Mouse (Mus musculus) midbrain, embryonic 15.5 days (tissue): ENCODE results near the gene Tbx2. TPM values are rescaled to one million over a fixed set of nuclear protein-coding genes. Genes with fewer than 3 reads are reported as not detected.

ENCODE experiments used
- ATAC-seq: fragments of 200-750 bp; cut with Nextera tagmentation; replicated peaks from 2 replicates; pipeline ENCODE4 v1.8.0; 2017; ENCODE audit warnings: moderate TSS enrichment
- H3K27ac ChIP-seq: fragments of 300-500 bp; sonication (generic); 2 replicates; pipeline ENCODE4 v1.5.1; 2015; ENCODE audit warnings: mild to moderate bottlenecking, inconsistent platforms
- H3K27me3 ChIP-seq: fragments of 300-500 bp; sonication (generic); replicated peaks from 2 replicates; pipeline ENCODE4 v1.6.1; 2015; ENCODE audit warnings: inconsistent platforms
- H3K36me3 ChIP-seq: fragments of 300-500 bp; sonication (generic); replicated peaks from 2 replicates; pipeline ENCODE4 v1.6.1; 2015; ENCODE audit warnings: inconsistent platforms
- H3K4me1 ChIP-seq: fragments of 300-500 bp; sonication (generic); 2 replicates; pipeline ENCODE4 v1.6.1; 2015; ENCODE audit warnings: inconsistent platforms
- H3K4me2 ChIP-seq: fragments of 300-500 bp; sonication (generic); 2 replicates; pipeline ENCODE4 v1.6.1; 2015; ENCODE audit warnings: inconsistent platforms, mild to moderate bottlenecking, moderate library complexity
- H3K4me3 ChIP-seq: fragments of 300-500 bp; sonication (generic); 2 replicates; pipeline ENCODE4 v1.5.1; 2015; ENCODE audit warnings: mild to moderate bottlenecking, inconsistent platforms
- H3K9ac ChIP-seq: fragments of 300-500 bp; sonication (generic); 2 replicates; pipeline ENCODE4 v1.6.1; 2015; ENCODE audit warnings: mild to moderate bottlenecking, inconsistent platforms
- H3K9me3 ChIP-seq: fragments of 300-500 bp; sonication (generic); 2 replicates; pipeline ENCODE4 v1.6.1; 2016; ENCODE audit warnings: inconsistent platforms
- WGBS: fragments of 180-500 bp; shearing (Covaris S2); methylation state at CpG from one replicate; pipeline ENCODE4 v1.1.7; 2015; ENCODE audit warnings: mixed read lengths; 5-methylcytosine and 5-hydroxymethylcytosine counted together
- polyA plus RNA-seq: library from polyadenylated mRNA; unstranded; fragments of >200 nt; fragmentation: Nextera tagmentation; extraction: Ambion mirVana; gene quantifications from 2 replicates; pipeline ENCODE4 v1.2.1, GENCODE M21; 2015

Tbx2 gene
- polyA plus RNA-seq, 1 experiment from 2014 or later = 1.0 TPM

DNA sequence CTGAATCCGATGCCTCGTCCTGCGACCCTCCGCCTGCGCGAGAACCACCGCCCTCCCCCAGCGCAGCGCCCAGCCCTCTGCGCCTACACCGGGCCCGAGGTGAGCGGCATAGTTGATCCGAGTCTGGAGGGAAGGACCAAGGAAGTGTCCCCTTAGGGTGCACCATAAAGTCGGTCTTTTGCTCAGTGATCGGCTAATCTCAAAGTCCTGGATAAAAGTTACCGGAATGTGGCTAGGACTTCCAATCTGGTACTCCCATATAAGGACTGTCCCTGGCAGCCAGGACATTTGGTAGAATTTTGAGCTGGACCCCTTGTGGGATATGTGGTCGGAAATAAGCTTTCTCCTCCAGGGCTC is 4.9 kb downstream of the Tbx2 start:
- 1% methylated on average over 18 of the region's 18 CpGs for WGBS
- Histone ChIP-seq H3K4me2 (no peak overlapping the region), H3K4me3 (no peak overlapping the region)

DNA sequence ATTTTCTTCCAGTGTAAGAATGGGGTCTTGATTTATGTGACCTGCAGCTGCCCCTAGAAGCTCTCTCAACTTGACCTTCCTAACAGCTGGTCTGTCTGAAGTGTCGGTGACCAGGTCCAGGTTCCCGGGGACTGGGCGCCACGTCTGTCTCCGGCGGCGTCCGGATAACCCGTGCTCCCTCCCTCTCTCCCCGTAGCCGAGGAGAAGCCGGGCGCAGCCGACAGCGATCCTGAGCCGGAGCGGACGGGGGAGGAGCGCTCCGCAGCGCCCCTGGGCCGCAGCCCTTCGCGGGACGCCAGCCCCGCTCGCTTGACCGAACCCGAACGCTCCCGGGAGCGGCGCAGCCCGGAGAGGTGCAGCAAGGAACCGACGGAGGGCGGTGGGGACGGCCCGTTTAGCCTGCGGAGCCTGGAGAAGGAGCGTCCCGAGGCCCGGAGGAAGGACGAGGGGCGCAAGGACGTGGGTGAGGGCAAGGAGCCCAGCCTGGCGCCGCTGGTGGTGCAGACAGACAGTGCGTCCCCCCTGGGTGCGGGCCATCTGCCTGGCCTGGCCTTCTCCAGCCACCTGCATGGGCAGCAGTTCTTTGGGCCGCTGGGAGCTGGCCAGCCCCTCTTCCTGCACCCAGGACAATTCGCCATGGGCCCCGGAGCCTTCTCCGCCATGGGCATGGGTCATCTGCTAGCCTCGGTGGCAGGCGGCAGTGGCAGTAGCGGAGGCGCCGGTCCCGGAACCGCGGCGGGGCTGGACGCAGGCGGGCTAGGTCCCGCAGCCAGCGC is 5.5 kb downstream of the Tbx2 start:
- H3K9me3 ChIP-seq = no peaks in the 10 kb centered on the region
- 1% methylated on average over 67 of the region's 67 CpGs for WGBS
- H3K9ac ChIP-seq = no peak overlapping the region
- peaks cover 83% of the 10 kb centered on the region for H3K27me3 ChIP-seq
- H3K4me1 ChIP-seq = peaks cover 22% of the 10 kb centered on the region
- no peak overlapping the region for H3K4me3 ChIP-seq
- H3K4me2 ChIP-seq = no peak overlapping the region
- H3K36me3 ChIP-seq = no peaks in the 10 kb centered on the region
- H3K27ac ChIP-seq = no peak overlapping the region
- ATAC-seq = no peak

More for the DNA sequence above, 4.9 kb downstream of the Tbx2 start:
- no peak for ATAC-seq
- Histone ChIP-seq H3K9ac (no peak overlapping the region), H3K9me3 (no peaks in the 10 kb centered on the region), H3K27me3 (peaks cover 81% of the 10 kb centered on the region), H3K4me1 (peaks cover 23% of the 10 kb centered on the region), H3K36me3 (no peaks in the 10 kb centered on the region), H3K27ac (no peak overlapping the region)

DNA sequence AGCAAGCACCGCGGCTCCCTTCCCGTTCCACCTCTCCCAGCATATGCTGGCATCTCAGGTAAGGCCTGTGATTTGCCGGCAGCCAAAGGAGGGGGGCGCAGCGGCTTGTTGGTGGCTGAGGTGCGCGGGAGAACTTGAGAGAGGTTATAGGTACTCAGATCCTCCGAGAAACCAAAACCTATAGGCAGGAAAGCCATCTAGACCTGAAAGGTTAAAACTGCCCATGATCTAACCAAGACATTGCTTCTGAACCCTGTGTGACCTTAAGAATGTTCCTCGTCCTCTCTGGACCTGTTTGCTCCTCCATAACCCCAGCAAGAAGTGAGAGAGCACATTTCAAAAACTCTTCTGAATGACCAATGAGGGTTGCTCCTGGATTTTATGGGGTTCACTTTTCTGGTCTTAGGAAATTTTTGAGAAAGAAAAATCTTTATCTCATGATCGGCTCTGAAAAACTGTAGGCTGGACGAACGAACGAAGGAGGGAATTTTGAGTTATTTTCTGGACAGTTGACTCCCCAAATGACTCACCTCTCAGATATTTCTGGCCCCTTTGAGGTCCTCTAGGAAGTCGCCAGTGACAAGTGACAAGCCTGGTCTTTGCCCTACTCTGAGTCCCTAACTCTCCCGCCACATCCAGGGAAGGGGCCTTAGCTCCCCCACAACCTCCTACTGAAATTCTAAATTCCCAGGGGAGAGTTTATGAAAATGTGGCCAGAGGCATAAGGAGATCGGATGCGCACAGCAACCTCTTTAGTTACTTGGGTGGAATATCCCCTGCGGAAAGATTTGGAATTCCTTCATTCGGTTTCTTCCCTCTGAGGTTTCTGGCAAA is 6.3 kb downstream of the Tbx2 start:
- no peak overlapping the region for H3K9ac ChIP-seq
- WGBS = 5% methylated on average over 20 of the region's 20 CpGs
- no peaks in the 10 kb centered on the region for H3K9me3 ChIP-seq

DNA sequence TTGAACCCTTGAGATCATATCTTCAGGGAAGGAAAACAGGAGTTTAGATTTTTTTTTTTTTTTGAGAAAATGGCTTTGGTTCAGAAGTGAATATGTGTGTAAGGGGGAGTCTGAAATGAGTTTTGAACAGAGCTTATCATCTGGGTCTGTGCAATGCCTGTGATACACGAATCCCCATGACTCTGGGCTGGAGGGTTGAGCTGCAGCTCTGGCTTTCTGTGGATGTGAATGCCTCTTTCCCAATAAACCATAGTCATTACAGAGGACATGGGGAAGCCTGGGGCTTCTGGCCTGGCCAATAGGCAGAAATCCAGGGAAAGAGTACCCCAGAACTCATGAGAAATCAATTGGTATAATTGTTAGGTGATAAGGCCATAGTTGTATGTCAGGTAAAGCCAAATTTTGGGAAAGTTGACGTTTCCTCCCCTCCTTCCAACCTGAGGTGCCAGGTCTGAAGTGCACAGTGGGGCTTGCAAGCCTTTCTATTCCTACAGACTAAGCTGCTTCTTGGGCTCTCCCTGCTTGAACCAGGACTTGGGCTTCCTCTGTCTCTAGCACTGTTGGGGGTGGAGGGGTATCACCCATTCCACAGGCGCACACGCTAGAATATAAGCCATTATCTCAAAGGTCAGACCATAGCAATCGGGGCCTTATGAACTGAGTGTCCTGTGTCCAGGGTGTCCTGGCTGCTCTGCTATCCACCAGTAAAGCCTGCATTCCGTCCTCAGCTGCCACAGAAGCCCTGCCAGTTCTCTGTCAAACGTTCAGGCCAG is 7.1 kb downstream of the Tbx2 start:
- 9% methylated on average over 7 of the region's 7 CpGs for WGBS
- no peak for ATAC-seq

More for the DNA sequence above, 6.3 kb downstream of the Tbx2 start:
- Histone ChIP-seq H3K27ac (no peak overlapping the region), H3K27me3 (peaks cover 90% of the 10 kb centered on the region), H3K4me2 (no peak overlapping the region), H3K4me1 (peaks cover 23% of the 10 kb centered on the region), H3K4me3 (no peak overlapping the region), H3K36me3 (no peaks in the 10 kb centered on the region)
- no peak for ATAC-seq

DNA sequence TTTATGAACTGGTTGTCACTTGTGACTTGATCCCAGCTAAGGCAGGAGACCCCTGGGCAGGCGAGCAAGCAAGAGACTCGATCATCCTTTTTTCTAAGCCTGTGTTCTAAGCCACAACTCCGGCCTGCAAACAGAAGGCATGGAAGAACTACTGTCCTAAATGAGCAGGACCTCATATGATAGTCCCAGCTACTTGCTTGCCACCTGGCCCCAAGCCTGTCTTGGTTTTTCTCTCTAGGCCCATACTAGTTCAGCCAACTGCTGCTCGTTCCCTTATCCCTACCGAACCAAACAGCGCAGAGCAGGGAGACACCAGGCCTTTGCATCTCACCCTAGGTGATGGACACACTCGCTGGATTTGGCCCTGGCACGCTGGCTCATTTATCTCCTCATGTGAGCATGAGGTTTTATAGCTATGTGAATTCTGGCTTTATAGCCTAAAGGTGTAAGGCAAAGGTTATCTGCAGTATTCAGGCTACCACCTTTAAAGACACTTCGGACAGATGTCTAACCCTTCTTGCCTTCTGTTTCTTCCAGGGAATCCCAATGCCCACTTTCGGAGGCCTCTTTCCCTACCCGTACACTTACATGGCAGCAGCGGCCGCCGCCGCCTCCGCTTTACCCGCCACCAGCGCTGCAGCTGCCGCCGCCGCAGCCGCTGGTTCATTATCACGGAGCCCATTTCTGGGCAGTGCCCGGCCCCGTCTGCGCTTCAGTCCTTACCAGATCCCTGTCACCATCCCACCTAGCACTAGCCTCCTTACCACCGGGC is 7.9 kb downstream of the Tbx2 start:
- Histone ChIP-seq H3K36me3 (no peaks in the 10 kb centered on the region), H3K4me2 (peak overlapping the region; percentile 21; the same call in 1 of the 2 replicates), H3K27me3 (peaks cover 89% of the 10 kb centered on the region), H3K27ac (no peak overlapping the region), H3K4me3 (0 out of 2 replicates have a peak overlapping the region, but pooled peaks have one; percentile 5), H3K9me3 (no peaks in the 10 kb centered on the region), H3K4me1 (peaks cover 34% of the 10 kb centered on the region), H3K9ac (no peak overlapping the region)
- ATAC-seq = no peak
- 4% methylated on average over 27 of the region's 27 CpGs for WGBS

More for the DNA sequence above, 7.1 kb downstream of the Tbx2 start:
- H3K4me1 ChIP-seq = peaks cover 31% of the 10 kb centered on the region
- no peaks in the 10 kb centered on the region for H3K9me3 ChIP-seq
- no peak overlapping the region for H3K4me3 ChIP-seq
- no peak overlapping the region for H3K4me2 ChIP-seq
- H3K27ac ChIP-seq = no peak overlapping the region
- no peak overlapping the region for H3K9ac ChIP-seq
- no peaks in the 10 kb centered on the region for H3K36me3 ChIP-seq
- H3K27me3 ChIP-seq = peaks cover 89% of the 10 kb centered on the region

DNA sequence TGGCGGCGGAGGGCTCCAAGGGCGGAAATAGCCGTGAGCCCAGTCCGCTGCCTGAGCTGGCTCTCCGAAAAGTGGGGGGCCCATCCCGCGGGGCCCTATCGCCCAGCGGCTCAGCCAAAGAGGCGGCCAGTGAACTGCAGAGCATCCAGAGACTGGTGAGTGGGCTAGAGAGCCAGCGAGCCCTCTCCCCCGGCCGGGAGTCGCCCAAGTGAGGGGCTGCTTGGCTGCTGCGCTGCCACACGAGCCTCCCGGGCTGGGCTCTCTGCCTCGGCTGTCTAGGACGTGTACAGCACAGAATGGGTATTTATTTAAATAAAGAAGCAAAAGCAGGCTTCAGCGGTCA is 8.4 kb downstream of the Tbx2 start:
- peak overlapping the region; percentile 21; the same call in 1 of the 2 replicates for H3K4me2 ChIP-seq
- ATAC-seq = no peak
- no peaks in the 10 kb centered on the region for H3K36me3 ChIP-seq
- no peaks in the 10 kb centered on the region for H3K9me3 ChIP-seq
- H3K4me3 ChIP-seq = peak overlapping the region; percentile 5; the same call in 1 of the 2 replicates
- H3K9ac ChIP-seq = no peak overlapping the region
- H3K27ac ChIP-seq = no peak overlapping the region
- peaks cover 34% of the 10 kb centered on the region for H3K4me1 ChIP-seq
- 2% methylated on average over 21 of the region's 21 CpGs for whole genome bisulfite sequencing
- H3K27me3 ChIP-seq = peaks cover 89% of the 10 kb centered on the region

DNA sequence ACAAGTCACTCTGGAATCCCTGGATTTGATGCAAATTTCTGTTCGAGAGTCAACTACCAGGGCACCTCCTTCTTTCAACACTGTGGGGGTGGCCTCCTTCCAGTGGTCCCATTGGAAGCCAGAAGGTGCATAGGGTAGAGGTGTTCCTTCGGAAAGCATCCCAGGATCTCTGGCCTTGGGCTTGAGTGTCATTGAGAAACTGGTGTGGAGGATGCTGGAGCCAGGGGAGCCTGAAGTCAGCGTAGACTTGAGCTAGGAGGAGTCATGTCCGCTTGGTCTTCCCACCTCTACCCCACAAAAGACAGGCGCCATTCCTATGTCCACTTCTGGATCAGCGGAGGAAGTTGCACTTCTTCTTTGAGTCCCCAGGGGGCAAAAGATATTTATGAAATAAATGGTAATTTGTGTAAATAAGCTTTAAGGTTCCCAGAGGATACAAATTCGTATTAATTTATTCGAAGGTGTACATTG is 8.9 kb downstream of the Tbx2 start:
- Histone ChIP-seq H3K4me2 (no peak overlapping the region), H3K27ac (no peak overlapping the region), H3K36me3 (no peaks in the 10 kb centered on the region), H3K4me3 (peak overlapping the region; percentile 33; the same call in 1 of the 2 replicates), H3K9ac (no peak overlapping the region), H3K4me1 (peaks cover 34% of the 10 kb centered on the region), H3K27me3 (peaks cover 89% of the 10 kb centered on the region), H3K9me3 (no peaks in the 10 kb centered on the region)
- WGBS = 11% methylated on average over 8 of the region's 8 CpGs
- ATAC-seq = no peak

DNA sequence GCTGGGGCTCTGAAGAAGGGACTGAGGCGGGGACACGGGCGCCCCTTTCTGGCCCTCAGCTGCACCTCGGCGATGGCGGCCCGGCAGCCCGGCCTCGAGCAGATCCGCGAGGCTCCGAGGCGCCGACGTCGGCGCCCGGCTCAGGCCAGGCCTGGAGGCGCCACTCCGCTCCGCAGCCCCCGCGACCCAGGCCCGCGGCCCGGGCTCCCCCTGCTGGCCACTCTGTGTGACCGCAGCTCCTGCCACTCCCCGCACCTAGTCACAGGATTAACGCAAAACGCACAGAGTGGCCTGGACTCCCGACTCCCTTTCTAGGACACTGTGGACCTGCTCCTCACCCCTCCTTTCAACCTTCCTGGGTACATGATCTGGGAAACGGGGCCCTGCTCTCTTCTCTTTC is 9.6 kb downstream of the Tbx2 start:
- peak; percentile 73 for ATAC-seq
- H3K9ac ChIP-seq = no peak overlapping the region
- peak overlapping the region; percentile 33 for H3K4me3 ChIP-seq

DNA sequence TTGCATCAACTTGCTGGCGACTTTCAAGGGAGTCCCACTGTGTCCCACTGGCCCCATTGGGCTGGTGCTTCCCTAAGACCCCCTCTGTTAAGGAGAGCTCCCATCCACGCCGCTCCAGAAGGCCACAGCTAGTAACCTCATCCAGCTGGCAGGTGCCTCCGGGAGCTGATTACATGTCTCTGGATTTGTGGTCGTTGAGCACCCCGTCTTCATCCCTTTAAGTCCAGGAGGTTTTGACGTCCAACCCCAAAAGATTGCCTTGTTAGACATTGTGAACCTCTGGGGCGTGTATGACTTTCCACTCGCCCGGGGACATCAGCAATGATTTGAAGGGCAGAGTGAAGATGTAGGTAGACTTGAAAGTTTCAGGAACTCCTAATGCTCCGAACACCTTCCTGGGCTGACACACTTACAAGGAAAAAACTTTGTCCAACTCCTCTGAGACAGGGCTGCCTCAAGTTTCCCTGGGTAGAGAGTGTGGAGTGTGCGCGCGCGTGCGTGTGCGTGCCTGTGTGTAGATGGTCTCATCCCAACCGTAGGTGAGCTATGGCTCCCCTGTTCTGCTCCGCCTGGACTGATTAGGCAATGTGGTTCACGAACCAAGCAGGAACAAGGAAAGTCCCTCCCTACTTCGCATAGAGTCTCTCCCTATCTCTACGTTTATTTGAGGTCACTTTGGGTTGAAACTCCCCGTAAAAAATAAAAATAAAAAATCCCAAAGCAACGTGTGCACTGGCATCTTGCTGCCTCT is 10.4 kb downstream of the Tbx2 start:
- no peaks in the 10 kb centered on the region for H3K9me3 ChIP-seq
- WGBS = 5% methylated on average over 24 of the region's 24 CpGs
- peaks cover 88% of the 10 kb centered on the region for H3K27me3 ChIP-seq
- no peak overlapping the region for H3K9ac ChIP-seq
- no peak for ATAC-seq
- peak overlapping the region; percentile 74 for H3K4me2 ChIP-seq
- H3K4me3 ChIP-seq = no peak overlapping the region
- no peak overlapping the region for H3K27ac ChIP-seq
- H3K36me3 ChIP-seq = no peaks in the 10 kb centered on the region
- peaks cover 34% of the 10 kb centered on the region for H3K4me1 ChIP-seq

More for the DNA sequence above, 9.6 kb downstream of the Tbx2 start:
- Histone ChIP-seq H3K9me3 (no peaks in the 10 kb centered on the region), H3K4me2 (peak overlapping the region; percentile 64), H3K36me3 (no peaks in the 10 kb centered on the region), H3K27ac (no peak overlapping the region), H3K27me3 (peaks cover 91% of the 10 kb centered on the region), H3K4me1 (peaks cover 34% of the 10 kb centered on the region)
- 2% methylated on average over 31 of the region's 32 CpGs for WGBS

DNA sequence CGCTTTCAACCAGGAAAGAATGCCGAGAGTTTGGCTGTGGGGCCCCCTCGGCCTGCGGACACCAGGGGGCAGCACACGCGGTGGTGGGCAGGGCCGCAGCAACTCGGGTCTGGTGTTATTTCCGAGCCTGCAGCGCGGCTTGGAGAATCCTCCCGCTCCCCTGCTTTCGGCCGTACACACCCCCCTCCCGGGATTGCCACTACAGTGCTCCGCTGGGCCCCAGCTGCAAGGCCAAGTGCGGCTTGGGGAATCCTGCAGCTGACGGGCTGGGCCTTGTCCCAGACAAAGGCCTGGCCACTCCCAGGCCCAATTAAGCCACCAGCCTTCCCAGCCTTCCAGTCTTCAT is 11.0 kb downstream of the Tbx2 start:
- H3K4me3 ChIP-seq = peak overlapping the region; percentile 32
- H3K4me2 ChIP-seq = peak overlapping the region; percentile 74
- H3K4me1 ChIP-seq = peaks cover 34% of the 10 kb centered on the region
- no peaks in the 10 kb centered on the region for H3K9me3 ChIP-seq
- WGBS = under 1% methylated on average over 18 of the region's 18 CpGs
- H3K36me3 ChIP-seq = no peaks in the 10 kb centered on the region
- no peak overlapping the region for H3K9ac ChIP-seq
- ATAC-seq = 0 out of 2 replicates have a peak, but pooled peaks have one; percentile 30
- H3K27me3 ChIP-seq = peaks cover 83% of the 10 kb centered on the region
- no peak overlapping the region for H3K27ac ChIP-seq
